Mouse (Mus musculus) ES-E14 (cell line): Measurements from ENCODE around the gene Suco.

ENCODE experiments used
- CHD2 ChIP-seq: IDR thresholded peaks from 2 replicates; pipeline ENCODE4 v1.6.1; 2014; ENCODE audit warnings: mild to moderate bottlenecking, low read depth, low read length, inconsistent platforms
- HCFC1 ChIP-seq: IDR thresholded peaks from 2 replicates; pipeline ENCODE4 v1.6.1; 2012; ENCODE audit warnings: low read length, inconsistent platforms, borderline replicate concordance; ENCODE audit not compliant: insufficient read depth
- MAFK ChIP-seq: IDR thresholded peaks from 2 replicates; pipeline ENCODE4 v1.6.1; 2014; ENCODE audit warnings: mild to moderate bottlenecking, low read depth, low read length, inconsistent platforms; ENCODE audit not compliant: insufficient read depth
- ZNF384 ChIP-seq: IDR thresholded peaks from 2 replicates; pipeline ENCODE4 v1.6.1; 2012; ENCODE audit warnings: low read depth, low read length, inconsistent platforms

DNA sequence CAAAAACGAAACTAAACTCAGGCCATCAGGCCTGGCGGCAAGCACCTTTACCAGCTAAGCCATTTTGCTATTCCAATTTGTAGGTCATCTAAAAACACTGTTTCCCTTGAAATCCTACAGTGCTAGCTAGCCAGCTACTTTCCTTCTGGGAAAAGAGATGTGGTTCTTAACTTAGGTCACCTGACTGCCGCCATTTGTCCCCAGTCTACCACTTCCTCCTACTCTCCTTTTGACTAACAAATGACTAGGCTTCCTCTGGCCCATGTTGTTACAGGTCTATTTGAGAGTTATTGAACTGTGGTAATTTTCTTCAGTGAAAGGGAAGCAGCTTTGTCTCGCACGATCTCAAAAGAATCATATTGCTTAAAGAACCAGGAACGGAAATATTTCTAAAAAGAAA is 45.4 kb upstream of the Suco start:
- TF ChIP-seq MAFK, result no peak
- no peak for TF ChIP-seq HCFC1
- no peak for TF ChIP-seq ZNF384
- no peak for TF ChIP-seq CHD2
